In the genomic region with DNA sequence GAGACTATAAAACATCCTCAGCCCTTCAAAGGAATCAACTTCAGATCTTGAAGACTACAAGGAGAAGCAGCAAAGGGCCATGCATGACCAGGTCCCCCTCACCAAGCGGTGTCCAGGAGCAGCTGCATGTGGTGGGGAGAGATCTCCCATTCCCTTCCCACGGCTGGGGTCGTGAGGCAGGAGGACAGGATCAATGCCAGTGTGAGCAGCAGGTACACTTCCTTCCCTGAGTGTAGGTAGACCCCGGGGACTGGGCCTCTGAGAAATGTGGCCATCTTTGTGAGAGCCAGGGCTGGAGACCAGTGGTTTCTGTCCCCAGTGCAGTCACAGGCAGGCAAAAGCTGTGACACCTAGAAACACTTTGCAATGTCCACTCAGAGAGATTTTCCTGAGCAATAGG, we compare ENCODE assay signal across 47 mouse cellular contexts. TPM values are rescaled to one million over a fixed set of nuclear protein-coding genes. Genes with fewer than 3 reads are reported as not detected.
"Had no signal": no experiment of that assay in that cellular context is flagged by ENCODE, and none has a peak within 500 bp of the region (broad histone marks: within the 10 kb centered on the region; RNA-seq: fewer than 3 reads in every experiment).

No protein-coding gene starts in this region.

- H3K4me3 ChIP-seq: limb, embryonic 10.5 days; limb, embryonic 12.5 days; limb, embryonic 13.5 days; limb, embryonic 15.5 days; liver, embryonic 12.5 days; liver, embryonic 13.5 days; liver, embryonic 15.5 days; lung, embryonic 15.5 days; megakaryocyte, embryonic 14.5 days; midbrain, embryonic 10.5 days; midbrain, embryonic 12.5 days; midbrain, embryonic 13.5 days; midbrain, embryonic 15.5 days; myocyte; neural tube, embryonic 12.5 days had no signal

- H3K9me3 ChIP-seq: limb, embryonic 10.5 days; limb, embryonic 15.5 days; liver, embryonic 12.5 days; liver, embryonic 13.5 days; liver, embryonic 15.5 days; lung, embryonic 15.5 days; megakaryocyte, embryonic 14.5 days; midbrain, embryonic 12.5 days; neural tube, embryonic 12.5 days had no signal

- H3K9ac ChIP-seq: limb, embryonic 12.5 days; limb, embryonic 13.5 days; limb, embryonic 15.5 days; liver, embryonic 12.5 days; liver, embryonic 13.5 days; liver, embryonic 14.5 days; liver, embryonic 15.5 days; liver, postnatal 0 days; lung, embryonic 14.5 days; lung, embryonic 15.5 days; midbrain, embryonic 12.5 days; midbrain, embryonic 13.5 days; midbrain, embryonic 15.5 days; neural tube, embryonic 12.5 days had no signal

- H3K36me3 ChIP-seq: limb, embryonic 10.5 days; limb, embryonic 12.5 days; limb, embryonic 13.5 days; limb, embryonic 15.5 days; liver, embryonic 12.5 days; liver, embryonic 13.5 days; liver, embryonic 15.5 days; lung, embryonic 15.5 days; midbrain, embryonic 10.5 days; midbrain, embryonic 12.5 days; midbrain, embryonic 13.5 days; midbrain, embryonic 15.5 days; neural tube, embryonic 12.5 days had no signal

- ATAC-seq: liver, embryonic 12.5 days; liver, postnatal 0 days; lung, postnatal 0 days; midbrain, embryonic 13.5 days; midbrain, embryonic 15.5 days; midbrain, embryonic 16.5 days had no signal

- H3K4me2 ChIP-seq: limb, embryonic 12.5 days; limb, embryonic 13.5 days; limb, embryonic 15.5 days; liver, embryonic 11.5 days; liver, embryonic 12.5 days; liver, embryonic 13.5 days; liver, embryonic 15.5 days; lung, embryonic 14.5 days; lung, embryonic 15.5 days; midbrain, embryonic 11.5 days; midbrain, embryonic 12.5 days; midbrain, embryonic 13.5 days; midbrain, embryonic 15.5 days; neural tube, embryonic 12.5 days had no signal

- H3K27me3 ChIP-seq: limb, embryonic 12.5 days; limb, embryonic 13.5 days; limb, embryonic 15.5 days; liver, embryonic 12.5 days; liver, embryonic 13.5 days; liver, embryonic 15.5 days; lung, embryonic 15.5 days; midbrain, embryonic 12.5 days; midbrain, embryonic 13.5 days; midbrain, embryonic 15.5 days; neural tube, embryonic 12.5 days had no signal

- H3K27ac ChIP-seq: limb, embryonic 10.5 days; limb, embryonic 12.5 days; limb, embryonic 13.5 days; limb, embryonic 15.5 days; liver, embryonic 12.5 days; liver, embryonic 13.5 days; liver, embryonic 14.5 days; liver, embryonic 15.5 days; lung, embryonic 15.5 days; macrophage; midbrain, embryonic 10.5 days; midbrain, embryonic 12.5 days; midbrain, embryonic 13.5 days; midbrain, embryonic 15.5 days; neural tube, embryonic 12.5 days had no signal

- H3K4me1 ChIP-seq: limb, embryonic 10.5 days; limb, embryonic 12.5 days; limb, embryonic 13.5 days; limb, embryonic 15.5 days; liver, embryonic 12.5 days; liver, embryonic 13.5 days; liver, embryonic 15.5 days; lung, embryonic 15.5 days; megakaryocyte, embryonic 14.5 days; midbrain, embryonic 10.5 days; midbrain, embryonic 12.5 days; midbrain, embryonic 13.5 days; midbrain, embryonic 15.5 days; neural tube, embryonic 12.5 days had no signal

- DNase-seq: left cerebral cortex, postnatal 4 days; liver; liver, embryonic 13.5 days; lung, adult 18-20 months; lung, adult 2 months; lung, embryonic 14.5 days; lung, postnatal 10 days; lung, postnatal 14 days; lung, postnatal 36 days; lung, postnatal 4 days; midbrain, embryonic 14.5 days had no signal

RNA-seq across cellular contexts. Expression of a gene that starts 21.8 kb away (rescaled TPM):
- total RNA-seq: left cerebral cortex, postnatal 10 days; left cerebral cortex, postnatal 14 days; left cerebral cortex, postnatal 25 days; left cerebral cortex, postnatal 36 days; left cerebral cortex, postnatal 4 days; liver, adult 2 months; megakaryocyte progenitor cell, adult 5-6 weeks; megakaryocyte, adult 5-6 weeks; megakaryocyte-erythroid progenitor cell, adult 5-6 weeks; midbrain, postnatal 0 days; monocyte, adult 5-6 weeks had no signal
- polyA plus RNA-seq: limb, embryonic 10.5 days; limb, embryonic 11.5 days; limb, embryonic 12.5 days; limb, embryonic 13.5 days; limb, embryonic 14.5 days; limb, embryonic 15.5 days; liver, adult 2 months; liver, embryonic 11.5 days; liver, embryonic 12.5 days; liver, embryonic 13.5 days; liver, embryonic 14.5 days; liver, embryonic 15.5 days; liver, embryonic 16.5 days; liver, postnatal 0 days; lung, adult 2 months; lung, embryonic 14.5 days; lung, embryonic 15.5 days; lung, embryonic 16.5 days; lung, postnatal 0 days; macrophage; midbrain, embryonic 10.5 days; midbrain, embryonic 11.5 days; midbrain, embryonic 12.5 days; midbrain, embryonic 13.5 days; midbrain, embryonic 14.5 days; midbrain, embryonic 15.5 days; midbrain, embryonic 16.5 days; midbrain, postnatal 0 days; myocyte; neural tube, embryonic 11.5 days; neural tube, embryonic 12.5 days had no signal

RNA-seq across cellular contexts. Expression of a gene that starts 35.8 kb away (rescaled TPM):
- total RNA-seq: left cerebral cortex, postnatal 10 days; left cerebral cortex, postnatal 14 days; left cerebral cortex, postnatal 25 days; left cerebral cortex, postnatal 36 days; left cerebral cortex, postnatal 4 days; liver, adult 2 months; megakaryocyte progenitor cell, adult 5-6 weeks; megakaryocyte, adult 5-6 weeks; megakaryocyte-erythroid progenitor cell, adult 5-6 weeks; midbrain, postnatal 0 days; monocyte, adult 5-6 weeks had no signal
- polyA plus RNA-seq: limb, embryonic 10.5 days; limb, embryonic 11.5 days; limb, embryonic 12.5 days; limb, embryonic 13.5 days; limb, embryonic 14.5 days; limb, embryonic 15.5 days; liver, adult 2 months; liver, embryonic 11.5 days; liver, embryonic 12.5 days; liver, embryonic 13.5 days; liver, embryonic 14.5 days; liver, embryonic 15.5 days; liver, embryonic 16.5 days; liver, postnatal 0 days; lung, adult 2 months; lung, embryonic 14.5 days; lung, embryonic 15.5 days; lung, embryonic 16.5 days; lung, postnatal 0 days; macrophage; midbrain, embryonic 10.5 days; midbrain, embryonic 11.5 days; midbrain, embryonic 12.5 days; midbrain, embryonic 13.5 days; midbrain, embryonic 14.5 days; midbrain, embryonic 15.5 days; midbrain, embryonic 16.5 days; midbrain, postnatal 0 days; myocyte; neural tube, embryonic 11.5 days; neural tube, embryonic 12.5 days had no signal

RNA-seq across cellular contexts. Expression of a gene that starts 44.1 kb away (rescaled TPM):
- total RNA-seq: left cerebral cortex, postnatal 10 days; left cerebral cortex, postnatal 14 days; left cerebral cortex, postnatal 25 days; left cerebral cortex, postnatal 36 days; left cerebral cortex, postnatal 4 days; liver, adult 2 months; megakaryocyte progenitor cell, adult 5-6 weeks; megakaryocyte, adult 5-6 weeks; megakaryocyte-erythroid progenitor cell, adult 5-6 weeks; midbrain, postnatal 0 days; monocyte, adult 5-6 weeks had no signal
- polyA plus RNA-seq: limb, embryonic 11.5 days; limb, embryonic 12.5 days; limb, embryonic 14.5 days; limb, embryonic 15.5 days; liver, adult 2 months; liver, embryonic 11.5 days; liver, embryonic 12.5 days; liver, embryonic 13.5 days; liver, embryonic 14.5 days; liver, embryonic 15.5 days; liver, embryonic 16.5 days; liver, postnatal 0 days; lung, adult 2 months; lung, embryonic 14.5 days; lung, embryonic 15.5 days; lung, embryonic 16.5 days; lung, postnatal 0 days; macrophage; midbrain, embryonic 12.5 days; midbrain, embryonic 14.5 days; midbrain, embryonic 15.5 days; midbrain, embryonic 16.5 days; midbrain, postnatal 0 days; myocyte; neural tube, embryonic 12.5 days had no signal
